Mouse (Mus musculus) midbrain, embryonic 13.5 days (tissue): ENCODE data around the gene Fam178b. TPM values are rescaled to one million over a fixed set of nuclear protein-coding genes. Genes with fewer than 3 reads are reported as not detected.
A peak's percentile ranks its signal among the peaks of the same experiment; 100 is the strongest.

ENCODE experiments used
- ATAC-seq: fragments of 200-750 bp; cut with Nextera tagmentation; 2 replicates; pipeline ENCODE4 v1.8.0; 2017; ENCODE audit warnings: mild to moderate bottlenecking, moderate TSS enrichment, moderate library complexity
- H3K27ac ChIP-seq: fragments of 300-500 bp; sonication (generic); 2 replicates; pipeline ENCODE4 v1.5.1; 2015; ENCODE audit warnings: inconsistent platforms, mild to moderate bottlenecking, moderate library complexity
- H3K27me3 ChIP-seq: fragments of 300-500 bp; sonication (generic); 2 replicates; pipeline ENCODE4 v1.6.1; 2015; ENCODE audit warnings: mild to moderate bottlenecking, inconsistent platforms
- H3K36me3 ChIP-seq: fragments of 300-500 bp; sonication (generic); 2 replicates; pipeline ENCODE4 v1.6.1; 2015; ENCODE audit warnings: mild to moderate bottlenecking, inconsistent platforms
- H3K4me1 ChIP-seq: fragments of 300-500 bp; sonication (generic); replicated peaks from 2 replicates; pipeline ENCODE4 v1.6.1; 2015; ENCODE audit warnings: inconsistent platforms
- H3K4me2 ChIP-seq: fragments of 300-500 bp; sonication (generic); replicated peaks from 2 replicates; pipeline ENCODE4 v1.6.1; 2015; ENCODE audit warnings: moderate library complexity, mild to moderate bottlenecking, inconsistent platforms
- H3K4me3 ChIP-seq: fragments of 300-500 bp; sonication (generic); replicated peaks from 2 replicates; pipeline ENCODE4 v1.5.1; 2015; ENCODE audit warnings: mild to moderate bottlenecking, inconsistent platforms
- H3K9ac ChIP-seq: fragments of 300-500 bp; sonication (generic); replicated peaks from 2 replicates; pipeline ENCODE4 v1.6.1; 2015; ENCODE audit warnings: mild to moderate bottlenecking, inconsistent platforms
- H3K9me3 ChIP-seq: fragments of 300-500 bp; sonication (generic); 2 replicates; pipeline ENCODE4 v1.6.1; 2016; ENCODE audit warnings: mild to moderate bottlenecking, inconsistent platforms
- WGBS: fragments of 180-500 bp; shearing (Covaris S2); methylation state at CpG from one replicate; pipeline ENCODE4 v1.1.7; 2015; 5-methylcytosine and 5-hydroxymethylcytosine counted together
- microRNA-seq: library from miRNA; unstranded; fragments of <30 nt; microRNA quantifications from one replicate; pipeline ENCODE4, GENCODE M21; 2016
- polyA plus RNA-seq: library from polyadenylated mRNA; unstranded; fragments of >200 nt; fragmentation: Nextera tagmentation; extraction: Ambion mirVana; gene quantifications from 2 replicates; pipeline ENCODE4 v1.2.1, GENCODE M21; 2015

The Fam178b gene
- polyA plus RNA-seq, 1 experiment from 2014 or later, result not detected

- Histone ChIP-seq H3K4me3 (peak overlapping the region; percentile 95), H3K27me3 (no peaks in the 10 kb centered on the region), H3K36me3 (peaks cover 16% of the 10 kb centered on the region), H3K9me3 (no peaks in the 10 kb centered on the region), H3K27ac (no peak overlapping the region; the same call in 1 of the 2 replicates), H3K4me2 (peak overlapping the region; percentile 97), H3K4me1 (peaks cover 35% of the 10 kb centered on the region), H3K9ac (peak overlapping the region; percentile 86)
- ATAC-seq, result no peak
- 39% methylated on average over 2 of the region's 2 CpGs for WGBS
These were observed 169.3 kb downstream of the Fam178b start for GRCm38 (mm10) chr1:36513718-36514117.

GRCm38 (mm10) chr1:36513310-36513709 is 169.7 kb downstream of the Fam178b start:
- peak overlapping the region; percentile 99; the same call in 1 of the 2 replicates for H3K27ac ChIP-seq

DNA sequence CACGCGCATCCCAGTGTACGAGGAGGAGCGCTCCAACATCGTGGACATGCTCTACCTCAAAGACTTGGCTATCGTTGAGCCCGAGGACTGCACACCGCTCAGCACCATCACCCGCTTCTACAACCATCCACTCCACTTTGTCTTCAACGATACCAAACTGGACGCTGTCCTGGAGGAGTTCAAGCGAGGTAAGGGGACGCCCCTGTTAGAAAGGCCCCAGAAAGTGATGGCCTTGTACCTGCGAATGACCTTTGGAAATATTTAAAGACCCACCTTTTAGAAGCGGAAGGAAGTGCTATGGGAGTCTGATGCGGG is 170.1 kb downstream of the Fam178b start:
- H3K36me3 ChIP-seq, result peaks cover 12% of the 10 kb centered on the region; the same call in 1 of the 2 replicates
- H3K4me3 ChIP-seq, result peak overlapping the region; percentile 95
- peak overlapping the region; percentile 97 for H3K4me2 ChIP-seq
- peak overlapping the region; percentile 86 for H3K9ac ChIP-seq
- no peaks in the 10 kb centered on the region for H3K27me3 ChIP-seq
- no peak for ATAC-seq
- WGBS, result under 1% methylated on average over 16 of the region's 16 CpGs
- H3K4me1 ChIP-seq, result peaks cover 35% of the 10 kb centered on the region
- H3K27ac ChIP-seq, result peak overlapping the region; percentile 99
- H3K9me3 ChIP-seq, result no peaks in the 10 kb centered on the region

More at GRCm38 (mm10) chr1:36513310-36513709, 169.7 kb downstream of the Fam178b start:
- H3K36me3 ChIP-seq, result peaks cover 12% of the 10 kb centered on the region; the same call in 1 of the 2 replicates
- H3K27me3 ChIP-seq, result no peaks in the 10 kb centered on the region
- H3K9me3 ChIP-seq, result no peaks in the 10 kb centered on the region
- H3K4me1 ChIP-seq, result peaks cover 35% of the 10 kb centered on the region
- H3K9ac ChIP-seq, result peak overlapping the region; percentile 86
- ATAC-seq, result no peak
- H3K4me3 ChIP-seq, result peak overlapping the region; percentile 95
- WGBS, result 0% methylated on average over 1 of the region's 1 CpGs
- H3K4me2 ChIP-seq, result peak overlapping the region; percentile 97

Small RNAs within 50 kb of the gene (microRNA-seq; reads per million reads assigned to microRNA genes)
- not detected for gene Gm24133

Other genes starting within 250 kb of the Fam178b start
- 66.8 and 72.1 TPM in 2 replicates for gene Lman2l, start 237.9 kb downstream of the Fam178b start, polyA plus RNA-seq
- 8.8 and 10.0 TPM in 2 replicates for gene Cnnm4, start 211.6 kb downstream of the Fam178b start, polyA plus RNA-seq
- gene Cnnm3, start 171.3 kb downstream of the Fam178b start, polyA plus RNA-seq, result 4.2 and 4.8 TPM in 2 replicates
- 16.1 and 19.0 TPM in 2 replicates for gene Ankrd23, start 146.3 kb downstream of the Fam178b start, polyA plus RNA-seq
- gene Gm42417, start 143.8 kb downstream of the Fam178b start, polyA plus RNA-seq, result not detected in 2 replicates
- 22.1 and 22.3 TPM in 2 replicates for gene Ankrd39, start 135.7 kb downstream of the Fam178b start, polyA plus RNA-seq
- 33.4 and 35.4 TPM in 2 replicates for gene Sema4c, start 124.8 kb downstream of the Fam178b start, polyA plus RNA-seq
- 576 and 579 TPM in 2 replicates for gene Cox5b, start 8.3 kb upstream of the Fam178b start, polyA plus RNA-seq
- 0.24 and 0.36 TPM in 2 replicates for gene 4933424G06Rik, start 27.0 kb upstream of the Fam178b start, polyA plus RNA-seq
- 97.5 and 102 TPM in 2 replicates for gene Actr1b, start 31.2 kb upstream of the Fam178b start, polyA plus RNA-seq
- 0.65 and 1.1 TPM in 2 replicates for gene Zap70, start 78.6 kb upstream of the Fam178b start, polyA plus RNA-seq